Mouse (Mus musculus) CH12.LX (cell line): ENCODE data around the gene Cdh13.

Experiments used
- ELF1 ChIP-seq: IDR thresholded peaks from 2 replicates; pipeline ENCODE4 v1.6.1; 2014; ENCODE audit warnings: low read depth, mild to moderate bottlenecking, inconsistent platforms, low read length, improper control_type of control experiment
- POLR2A ChIP-seq: IDR thresholded peaks from 2 replicates; pipeline ENCODE4 v1.6.1; 2011; ENCODE audit warnings: low read depth, mild to moderate bottlenecking, improper control_type of control experiment, low read length

GRCm38 (mm10) chr8:118316440-118316839 lies 32.9 kb downstream of the Cdh13 start:
- TF ChIP-seq ELF1 (no peak), POLR2A (no peak)
